Mouse (Mus musculus): ENCODE results near the gene Cd8a. TPM values are rescaled to one million over a fixed set of nuclear protein-coding genes. Genes with fewer than 3 reads are reported as not detected.

Cd8a gene
- total RNA-seq, 2 experiments from 2014 or later, result 0.13 to 1.0 TPM

Other genes starting within 250 kb of the Cd8a start
- gene Thnsl2, start 229.0 kb upstream of the Cd8a start, total RNA-seq (2021), result 1 to 10 TPM; 7.1 to 7.9 TPM
- gene Fabp1, start 173.6 kb upstream of the Cd8a start, total RNA-seq (2021), result 1 to 10 TPM in 1 of 2 experiments, under 1 TPM in 1; 0.74 to 6.3 TPM
- 10 to 100 TPM; 50.6 to 51.8 TPM for gene Krcc1, start 101.8 kb upstream of the Cd8a start, total RNA-seq (2021)
- gene Smyd1, start 51.2 kb upstream of the Cd8a start, total RNA-seq (2021), result 100 to 1,000 TPM; 153 to 163 TPM
- gene Cd8b1, start 50.6 kb upstream of the Cd8a start, total RNA-seq (2021), result under 1 TPM in 1 of 2 experiments, not detected in 1; 0.37 TPM
- 10 to 100 TPM; 54.7 to 60.8 TPM for gene Rmnd5a, start 67.2 kb downstream of the Cd8a start, total RNA-seq (2021)
- gene Rnf103, start 120.5 kb downstream of the Cd8a start, total RNA-seq (2021), result 10 to 100 TPM; 26.4 to 28.3 TPM
- gene Chmp3, start 170.4 kb downstream of the Cd8a start, total RNA-seq (2021), result 10 to 100 TPM; 53.4 to 61.3 TPM